Mouse (Mus musculus) adrenal gland, adult 8-10 months (tissue): Measurements from ENCODE around the gene Unc5cl. TPM values are rescaled to one million over a fixed set of nuclear protein-coding genes. Genes with fewer than 3 reads are reported as not detected.

Experiments
- DNase-seq: peaks from one replicate; pipeline ENCODE4 v3.0.0; 2022
- total RNA-seq, 4 experiments: library from RNA; stranded (reverse); gene quantifications; 2 replicates each; pipeline ENCODE4 v1.2.4; 2022

Gene Unc5cl
- total RNA-seq, 4 experiments from 2014 or later: not detected

DNA sequence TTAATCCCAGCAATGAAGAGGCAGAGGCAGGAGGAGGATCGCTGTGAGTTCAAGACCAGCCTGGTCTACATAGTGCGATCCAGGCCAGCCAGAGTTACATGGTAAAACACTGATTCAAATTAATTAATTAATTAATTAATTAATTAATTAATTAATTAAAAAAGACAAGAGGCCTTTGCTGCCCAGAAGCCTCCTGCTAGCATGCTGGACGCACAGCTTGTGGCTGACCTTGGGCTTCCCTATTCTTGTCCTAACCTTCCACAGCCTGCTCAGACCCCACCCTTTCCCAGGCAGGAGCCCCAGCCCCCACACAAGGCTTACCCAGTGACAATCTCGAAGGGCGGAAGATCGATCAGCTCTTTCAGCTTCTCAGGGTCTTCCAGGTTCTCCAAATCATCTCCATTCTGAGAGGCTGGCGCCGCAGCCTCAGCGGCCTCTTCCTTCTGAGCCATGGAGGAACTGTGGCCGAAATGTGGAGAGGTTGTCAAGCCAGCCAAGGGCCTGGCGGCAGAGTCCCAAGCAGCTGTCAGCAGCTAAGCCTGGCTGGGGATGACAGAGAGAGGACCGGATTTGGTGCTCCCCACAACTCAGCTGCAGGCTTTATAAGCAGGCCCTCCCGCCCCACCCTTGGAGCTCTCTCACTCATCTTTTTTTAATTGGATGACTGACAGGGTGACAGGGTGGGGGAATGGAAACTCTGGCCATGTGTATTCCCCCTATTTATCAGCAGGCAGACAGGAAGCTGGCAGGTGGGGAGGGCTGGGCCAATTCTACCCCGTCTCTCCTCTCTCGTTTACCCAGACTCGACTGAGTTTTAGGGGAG, 22.3 kb upstream of the Unc5cl start, which contains the start of gene Apobec2:
Apobec2 (minus strand) TSS at position 773 of the 823 bp plus-strand sequence.
- DNase-seq: no peak

DNA sequence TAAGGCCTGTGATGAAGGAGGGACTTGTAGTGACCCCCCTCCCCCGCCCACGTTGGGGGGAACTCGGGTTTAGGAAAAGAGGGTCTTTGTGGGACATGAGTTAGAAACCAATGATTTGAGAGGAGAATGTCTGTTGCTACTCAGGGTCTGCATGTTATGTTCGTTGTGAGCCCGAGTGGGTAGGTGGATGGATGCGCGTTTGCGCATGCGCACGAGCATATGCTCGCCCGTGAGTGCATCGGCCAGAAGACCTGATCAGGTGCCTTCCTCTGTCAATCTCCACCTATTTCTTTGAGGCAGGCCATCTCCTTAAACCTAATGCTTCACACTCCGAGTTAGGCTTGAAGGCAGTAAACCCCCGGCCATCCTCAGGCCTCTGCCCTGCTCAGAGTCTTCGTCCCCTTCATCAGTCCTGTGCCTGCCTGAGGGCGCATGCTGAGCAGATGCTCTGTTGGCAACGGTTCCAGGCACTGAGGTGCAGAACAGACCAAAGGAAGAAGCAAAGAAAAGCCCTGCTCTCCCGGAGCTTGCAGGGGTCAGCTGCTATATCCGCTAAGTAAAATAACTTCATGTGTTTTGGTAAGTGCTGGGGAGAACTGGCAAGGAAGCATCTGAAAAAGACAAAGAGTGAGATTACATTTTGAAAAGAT, 21.6 kb upstream of the Unc5cl start:
- no peak for DNase-seq

DNA sequence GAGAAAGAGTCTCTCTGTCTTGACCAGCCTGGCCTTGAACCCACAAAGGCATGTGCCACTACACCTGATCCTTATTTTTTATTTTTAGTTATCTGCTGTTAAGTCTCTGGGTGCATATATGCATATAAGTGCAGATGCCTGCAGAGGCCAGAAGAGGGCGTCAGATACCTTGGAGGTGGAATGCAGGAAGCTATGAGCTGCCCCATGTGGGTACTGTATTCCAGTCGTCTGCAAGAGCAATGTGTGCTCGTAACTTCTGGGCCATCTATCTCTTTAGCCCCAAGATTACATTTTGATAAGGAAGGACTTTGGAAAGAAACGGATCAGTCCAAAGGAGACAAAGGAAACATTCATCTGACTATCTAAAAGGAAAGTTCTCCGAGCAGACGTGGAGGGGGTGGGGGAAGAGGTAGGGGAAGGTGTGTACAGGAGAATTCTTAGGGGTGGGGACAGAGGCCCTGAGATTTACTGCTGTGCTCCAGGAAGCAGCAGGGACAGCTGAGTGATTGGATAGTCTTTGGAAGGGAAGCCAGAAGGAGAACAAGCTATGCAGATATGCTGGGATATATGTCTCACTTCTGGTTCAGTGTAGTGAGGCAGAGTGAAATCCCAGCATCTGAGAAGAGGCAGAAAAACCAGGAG, 20.9 kb upstream of the Unc5cl start:
- no peak for DNase-seq

DNA sequence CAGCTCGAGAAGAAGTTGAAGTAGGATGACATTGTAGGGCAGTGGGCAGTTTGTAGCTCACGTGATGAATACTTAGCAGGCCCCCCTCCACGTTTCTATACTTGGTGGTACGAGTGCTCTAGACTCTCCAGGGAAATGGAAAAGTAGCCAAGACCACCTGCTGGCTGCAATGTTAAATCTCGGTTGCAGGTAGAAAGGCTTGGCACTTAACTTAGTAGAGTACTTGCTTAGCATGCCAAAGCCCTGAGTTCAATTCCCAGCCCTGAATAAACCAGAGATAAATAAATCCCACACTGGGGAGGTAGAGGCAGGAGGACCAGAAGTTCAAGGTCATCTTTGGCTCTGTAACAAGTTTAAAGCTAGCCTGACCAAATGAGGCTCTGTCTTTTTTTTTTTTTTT, 20.2 kb upstream of the Unc5cl start:
- no peak for DNase-seq

DNA sequence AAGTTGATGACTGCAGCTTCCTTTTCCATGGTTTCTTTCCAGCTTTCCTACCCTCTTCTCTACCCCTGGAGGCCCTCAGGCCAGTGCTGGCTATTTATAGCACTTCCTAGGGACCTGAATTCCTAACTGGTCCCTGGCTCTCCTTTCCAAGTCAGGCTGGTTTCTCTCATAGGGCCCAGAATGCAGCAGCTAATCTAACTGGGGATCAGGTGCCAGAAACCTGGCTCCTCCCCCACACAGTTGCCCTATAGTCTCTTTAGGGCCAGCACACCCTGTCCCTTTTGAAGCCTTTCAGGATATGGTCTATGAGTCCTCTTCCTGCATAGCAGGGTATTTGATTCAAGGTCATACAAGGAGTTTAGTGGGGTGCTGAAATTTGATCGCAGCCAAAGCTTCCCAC, 18.2 kb upstream of the Unc5cl start:
- DNase-seq: no peak

DNA sequence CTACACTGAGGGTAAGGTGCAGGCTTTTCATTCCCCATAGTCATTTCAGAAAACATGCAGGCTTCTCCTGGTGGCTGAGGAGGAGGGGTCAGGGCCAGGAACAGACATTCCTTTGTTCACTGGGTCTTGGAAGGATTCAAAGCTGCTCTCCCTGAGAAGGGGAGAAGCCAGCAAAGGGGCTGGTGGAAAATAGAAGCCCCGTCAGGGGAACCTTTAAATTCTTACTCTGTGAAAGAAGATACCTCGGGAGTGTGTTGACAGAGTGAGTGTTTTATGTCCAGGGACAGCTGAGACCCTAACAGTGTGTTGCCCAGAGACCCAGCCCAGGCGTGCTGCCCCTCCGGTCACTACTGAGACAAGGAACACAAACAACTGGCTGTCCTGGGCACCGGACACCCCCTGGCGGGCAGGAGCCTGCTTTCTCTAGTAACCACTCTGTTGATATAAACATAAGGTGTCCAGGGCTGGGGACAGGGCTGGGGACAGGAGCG, 17.2 kb upstream of the Unc5cl start:
- no peak for DNase-seq

DNA sequence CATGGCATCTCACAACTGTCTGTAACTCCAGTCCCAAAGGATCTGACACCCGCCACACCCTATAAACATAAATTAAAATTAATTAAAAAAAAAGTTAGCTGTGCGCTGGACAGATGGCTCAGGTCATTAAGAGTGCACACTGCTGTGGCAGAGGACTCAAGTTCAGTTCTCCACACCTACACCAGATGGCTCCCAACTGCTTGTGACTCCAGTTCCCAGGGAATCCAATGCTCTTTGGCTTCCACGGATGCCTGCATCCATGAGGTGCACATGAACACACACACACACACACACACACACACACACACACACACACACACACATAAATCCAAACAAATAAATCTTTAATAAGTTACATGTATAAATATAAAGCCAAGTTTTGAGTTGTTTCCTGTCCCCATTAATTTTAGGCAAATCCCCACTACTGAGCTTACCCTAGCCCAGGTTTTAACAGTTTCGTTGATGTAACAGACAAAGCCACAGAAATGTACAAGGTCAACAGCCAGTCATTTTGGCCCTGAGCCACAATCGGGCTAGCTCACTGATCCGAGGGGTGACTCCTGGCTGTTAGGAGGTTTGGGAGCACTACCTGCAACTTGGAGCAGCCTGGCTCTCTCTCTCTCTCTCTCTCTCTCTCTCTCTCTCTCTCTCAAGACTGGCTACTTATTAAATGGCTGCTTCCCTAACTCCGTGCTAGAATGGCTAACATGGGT, 11.8 kb upstream of the Unc5cl start:
- peak; percentile 17 for DNase-seq

DNA sequence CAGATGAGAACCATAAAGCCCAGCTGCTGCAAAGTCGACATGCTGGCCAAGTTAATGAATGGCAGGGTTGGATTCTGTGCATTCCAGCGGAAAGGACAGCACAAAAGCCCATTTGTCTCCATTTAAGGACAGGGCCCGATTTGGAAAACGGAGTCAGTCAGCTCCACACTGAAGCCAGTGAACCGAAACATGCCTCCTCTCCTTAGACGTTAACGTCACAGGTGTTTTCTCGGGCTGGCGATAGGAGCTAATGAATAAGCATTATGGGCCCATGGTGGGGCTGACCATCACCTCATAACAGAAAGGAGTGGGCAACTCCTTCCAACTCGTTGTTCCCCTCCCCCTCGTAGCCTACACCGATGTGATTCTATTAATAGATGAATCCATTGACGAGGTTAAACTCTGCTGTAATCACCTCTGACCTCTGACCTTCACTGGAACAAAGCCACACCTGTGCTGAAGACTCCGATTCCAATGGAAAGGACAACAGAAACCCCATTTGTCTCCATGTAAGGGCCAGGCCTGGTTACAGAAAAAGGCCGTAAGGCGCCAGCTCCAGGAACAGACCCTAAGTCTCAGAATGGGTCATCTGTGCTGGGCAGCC, 11.1 kb upstream of the Unc5cl start:
- no peak for DNase-seq

DNA sequence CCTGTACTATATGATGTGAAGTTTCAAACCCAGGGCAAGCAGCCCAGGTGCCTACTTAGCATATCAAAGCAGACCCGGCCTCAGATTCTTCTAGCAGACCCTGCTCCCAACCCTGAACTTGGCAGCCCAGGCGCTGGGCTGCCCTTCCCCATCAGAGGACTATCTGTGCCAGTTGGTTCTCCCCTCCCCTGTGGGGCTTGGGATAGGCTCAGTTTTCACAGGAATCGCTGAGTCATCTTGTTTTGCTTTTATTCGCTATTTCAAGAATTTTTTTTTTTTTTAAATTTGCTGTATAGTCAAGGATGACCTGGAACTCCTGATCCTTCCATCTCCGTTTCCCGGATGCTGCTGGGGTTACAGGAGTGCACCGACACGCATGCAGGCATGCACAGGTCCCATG, 7.0 kb upstream of the Unc5cl start:
- DNase-seq: no peak

DNA sequence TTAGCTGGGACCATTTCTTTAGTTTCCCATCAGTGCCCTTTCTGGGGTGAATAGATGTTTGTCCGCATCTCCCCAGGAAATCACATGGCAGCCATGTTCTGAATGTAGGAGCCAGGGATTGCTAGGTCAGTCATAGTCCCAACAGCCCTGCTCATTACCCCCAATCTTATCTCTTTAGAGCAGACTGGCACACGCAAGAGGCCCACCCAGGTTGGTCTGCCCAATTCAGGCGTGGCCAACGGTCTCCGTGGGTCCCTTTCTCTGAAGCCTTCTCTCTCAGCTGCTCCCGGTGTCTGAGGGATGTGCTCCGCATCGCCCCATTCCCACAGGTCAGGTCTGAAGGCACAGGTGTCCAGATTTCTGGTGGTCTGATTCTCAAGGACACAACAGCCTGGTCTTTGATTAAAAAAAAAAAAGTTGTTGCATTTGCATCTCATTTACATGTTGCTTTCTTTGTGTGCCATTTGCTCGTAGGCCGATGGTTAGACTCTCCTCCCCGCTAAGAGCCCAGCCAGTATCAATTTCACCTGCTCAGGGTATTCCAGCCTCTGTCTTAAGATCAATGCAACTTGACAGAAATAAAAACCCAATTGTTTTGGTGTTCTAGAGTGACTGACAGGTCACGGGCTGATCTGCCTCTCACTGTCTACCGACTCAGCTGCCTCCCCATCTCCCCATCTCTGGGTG, 3.9 kb upstream of the Unc5cl start:
- DNase-seq: no peak

DNA sequence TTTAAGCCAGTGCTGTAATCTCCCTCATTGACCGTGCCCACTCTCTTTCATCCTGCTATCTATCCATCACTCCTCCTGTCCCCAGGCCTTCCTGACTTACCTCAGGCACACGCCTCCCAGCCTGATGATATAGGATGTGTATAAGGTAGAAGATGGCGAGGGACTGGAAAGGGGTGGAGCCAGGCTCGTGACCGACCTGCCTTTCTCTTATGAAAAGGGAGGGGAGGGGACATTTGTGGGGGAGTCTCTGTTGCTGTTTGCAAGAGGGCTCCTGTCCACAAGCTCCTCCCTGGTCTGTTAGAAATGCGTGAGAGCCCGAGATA, 3.4 kb upstream of the Unc5cl start, which contains the start of gene Tspo2:
Tspo2 (minus strand) TSS at position 170 of the 323 bp plus-strand sequence.
- no peak for DNase-seq

DNA sequence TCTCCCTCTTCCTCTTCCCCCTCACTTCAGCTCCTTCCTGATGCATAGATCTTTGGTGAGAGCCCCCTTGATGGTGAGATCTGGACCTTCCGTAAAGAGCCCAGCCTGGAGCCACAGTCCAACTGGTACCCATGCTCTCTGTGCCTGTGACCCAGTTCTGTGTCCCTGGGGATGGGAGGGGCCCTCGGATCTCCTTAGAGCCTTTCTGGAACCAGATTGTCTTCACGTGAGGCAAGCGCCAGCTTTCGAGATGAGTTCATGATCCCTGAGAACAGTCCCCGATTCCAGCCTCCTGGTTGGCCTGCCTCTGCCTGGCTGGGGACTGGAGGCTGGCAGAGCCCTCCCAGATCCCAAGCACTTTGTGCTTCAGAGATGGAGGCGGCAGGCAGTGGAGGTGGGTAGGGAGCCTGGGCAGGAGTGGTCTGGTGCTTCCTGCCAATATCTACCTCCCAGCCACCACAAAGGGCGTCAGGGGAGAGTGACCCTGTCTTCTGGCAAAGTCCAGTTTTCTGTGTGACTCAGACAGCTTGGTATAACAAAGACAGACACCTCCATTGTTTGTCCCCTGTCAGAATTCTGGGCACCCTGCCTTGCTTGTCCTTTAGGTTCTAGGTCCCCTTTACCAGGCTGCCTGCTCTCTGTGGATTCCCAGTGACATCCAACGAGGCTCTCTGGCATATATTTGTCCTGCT, 2.8 kb upstream of the Unc5cl start:
- DNase-seq: no peak

DNA sequence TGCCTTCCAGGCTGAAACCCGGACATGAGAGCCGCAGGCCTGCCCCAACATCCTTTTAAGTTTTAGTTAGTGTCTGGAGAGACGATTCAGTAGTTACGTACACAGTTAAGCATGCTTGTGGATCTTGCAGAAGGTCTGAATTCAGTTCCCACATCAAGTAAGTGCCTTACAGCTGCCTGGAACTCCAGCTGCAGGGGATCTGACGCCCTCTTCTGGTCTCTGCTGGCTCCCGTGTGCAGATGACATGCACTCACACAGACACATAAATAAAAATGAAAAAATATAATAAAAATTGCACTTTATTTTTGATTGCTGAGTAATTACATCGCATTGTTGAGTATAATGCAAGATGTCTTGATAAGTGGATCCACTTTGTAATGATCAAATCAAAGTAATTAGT, 1.2 kb upstream of the Unc5cl start:
- no peak for DNase-seq

DNA sequence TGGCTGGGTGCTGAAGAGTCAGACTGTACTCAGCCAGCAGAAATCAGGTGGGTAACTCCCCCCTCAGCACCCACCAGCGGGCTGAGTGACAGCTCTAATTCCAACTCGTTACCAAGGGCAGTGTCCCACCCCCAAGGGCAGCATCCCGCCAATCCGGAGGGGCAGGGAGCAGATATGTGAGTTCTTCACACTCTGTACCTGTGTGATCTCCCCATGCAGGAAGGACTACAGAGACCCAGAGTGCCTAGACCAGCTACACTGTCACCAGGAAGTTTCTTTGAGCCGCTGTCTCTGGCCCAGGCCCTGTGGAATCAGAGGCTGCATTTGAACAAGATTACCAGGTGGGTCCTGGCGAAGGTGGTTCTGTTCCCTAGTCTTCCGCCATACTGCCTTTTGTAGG, 511 bp upstream of the Unc5cl start:
- DNase-seq: no peak

DNA sequence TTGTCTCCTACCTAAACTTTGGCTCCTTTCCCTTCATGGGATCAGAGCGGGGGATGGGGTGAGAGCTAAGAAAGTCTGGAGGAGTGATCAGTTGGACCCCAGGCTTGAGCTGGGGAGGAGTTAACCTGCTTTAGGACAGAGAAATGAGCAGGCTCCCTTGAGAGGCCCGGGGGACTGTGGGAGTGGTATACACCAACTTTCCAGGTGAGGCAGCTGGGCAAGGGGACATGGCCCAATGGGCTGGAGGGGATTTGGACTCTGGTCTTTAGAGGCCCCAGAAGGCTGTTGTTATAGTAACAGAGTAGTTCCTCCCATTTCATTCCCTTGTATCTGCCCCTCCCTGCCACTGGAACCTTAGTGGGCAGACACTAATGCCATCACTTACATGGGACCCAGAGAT, 1.3 kb downstream of the Unc5cl start:
- no peak for DNase-seq

DNA sequence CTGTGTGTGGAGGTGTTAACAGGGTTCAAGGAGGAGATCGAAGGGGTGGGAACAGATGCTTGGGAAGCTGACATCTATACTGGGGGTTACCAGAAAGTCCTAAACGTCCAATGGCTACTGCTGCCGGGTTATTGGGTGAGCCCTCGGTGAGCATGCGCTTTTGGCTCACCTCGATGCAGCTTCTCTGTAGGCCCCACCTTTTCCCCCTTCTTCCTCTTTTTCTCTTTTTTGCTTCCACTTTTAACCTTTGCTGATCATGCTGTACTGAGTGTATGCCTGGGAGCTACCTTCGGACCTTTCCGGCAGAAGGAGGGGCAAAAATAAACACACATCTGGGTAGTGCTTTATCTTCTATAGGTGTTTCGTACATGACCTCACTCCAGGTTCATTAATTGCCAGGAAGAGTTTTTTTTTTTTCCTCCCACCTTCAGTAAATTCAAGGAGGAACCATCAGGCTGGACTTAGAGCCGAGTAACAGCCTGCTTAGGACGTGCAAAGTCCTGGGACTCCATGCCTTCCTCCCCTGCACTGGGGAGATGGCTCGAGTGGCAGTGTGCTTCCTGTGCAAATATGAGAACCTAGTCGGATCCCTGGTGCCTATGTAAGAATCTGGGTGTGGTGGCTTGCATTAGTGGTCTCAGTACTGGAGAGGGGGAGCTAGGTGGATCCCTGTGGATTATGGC, 3.4 kb downstream of the Unc5cl start:
- no peak for DNase-seq

DNA sequence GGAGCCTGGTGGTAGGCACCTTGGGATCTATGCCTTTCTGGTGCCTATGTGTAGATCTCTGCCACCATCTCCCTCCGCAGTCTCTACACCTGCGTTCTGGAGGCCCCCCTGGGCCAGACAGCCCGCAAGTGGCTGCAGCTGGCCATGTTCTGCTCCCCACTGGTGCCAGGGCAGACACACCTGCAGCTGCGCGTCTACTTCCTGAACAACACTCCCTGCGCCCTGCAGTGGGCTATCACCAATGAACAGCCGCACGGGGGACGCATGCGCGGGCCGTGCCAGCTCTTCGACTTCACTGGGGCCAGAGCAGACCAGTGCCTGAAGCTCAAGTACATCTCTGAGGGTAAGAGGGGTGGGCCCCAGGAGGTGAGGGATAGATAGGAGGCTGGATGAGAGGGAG, 7.4 kb downstream of the Unc5cl start:
- DNase-seq: no peak

DNA sequence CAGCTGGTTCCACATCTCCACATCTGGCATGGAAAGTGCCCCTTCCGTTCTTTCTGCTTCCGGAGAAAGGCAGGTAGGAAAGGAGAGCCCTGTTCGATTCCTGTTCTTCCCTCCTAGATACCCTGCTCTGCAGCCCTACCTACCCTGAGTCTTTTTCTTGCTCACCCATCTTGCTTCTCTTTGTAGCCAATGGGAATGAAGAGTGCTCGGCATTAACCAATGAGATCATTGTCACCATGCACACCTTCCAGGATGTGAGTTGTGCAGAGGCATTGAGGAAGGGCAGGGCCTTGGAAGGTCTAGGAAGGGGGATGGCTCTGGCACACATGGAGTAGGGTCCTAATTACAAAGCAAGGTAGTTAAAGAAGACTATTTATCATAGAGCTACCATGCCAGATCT, 8.7 kb downstream of the Unc5cl start:
- no peak for DNase-seq

DNA sequence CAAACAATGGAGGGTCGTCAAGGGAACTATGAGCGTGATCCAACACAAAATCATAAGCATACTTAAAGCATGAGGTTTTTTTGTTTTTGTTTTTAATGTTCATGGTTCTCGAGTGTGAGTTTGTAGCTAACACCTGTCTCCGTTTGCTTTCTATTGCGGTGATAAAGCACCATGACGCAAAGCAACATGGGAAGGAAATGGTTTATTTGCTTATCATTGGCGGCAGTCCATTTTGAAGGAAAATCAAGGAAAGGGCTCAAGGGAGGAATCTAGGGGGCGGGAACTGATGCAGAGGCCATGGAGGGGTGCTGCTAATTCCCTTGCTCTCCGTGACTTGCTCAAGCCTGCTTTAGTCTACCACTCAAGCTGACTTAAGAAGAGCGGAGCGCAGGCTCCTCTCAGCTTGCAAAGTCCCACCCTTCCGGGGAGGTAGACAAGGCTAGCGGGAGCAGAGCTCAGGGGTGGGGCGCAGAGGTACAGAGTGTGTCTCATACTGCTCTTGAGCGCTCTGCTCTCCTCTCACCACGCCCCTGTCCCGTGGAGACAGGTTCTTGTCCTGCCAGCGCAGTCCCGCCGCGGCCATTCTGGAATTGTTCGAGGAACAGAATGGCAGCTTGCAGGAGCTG, 12.2 kb downstream of the Unc5cl start:
- no peak for DNase-seq
